In the genomic region with DNA sequence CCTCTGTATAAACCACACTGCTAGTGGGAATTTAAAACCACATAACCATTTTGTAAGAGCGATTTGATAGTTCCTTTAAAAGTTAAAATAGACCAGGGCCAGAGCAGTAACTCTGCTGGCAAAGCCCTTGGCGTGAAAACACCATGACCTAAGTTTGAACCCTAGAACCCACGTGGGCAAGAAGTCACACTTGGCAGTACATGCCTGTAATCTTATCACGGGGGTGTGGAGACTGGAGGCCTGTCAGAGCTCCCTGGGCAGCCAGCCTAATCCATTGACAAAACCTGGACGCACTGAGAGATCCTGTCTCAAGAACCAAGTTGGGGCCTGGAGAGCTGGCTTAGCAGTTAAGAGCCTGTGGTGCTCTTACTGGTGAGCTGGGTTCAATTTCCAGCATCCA, we compare ENCODE assay signal across 9 mouse cellular contexts. TPM values are rescaled to one million over a fixed set of nuclear protein-coding genes. Genes with fewer than 3 reads are reported as not detected.
DNase-seq lines count a peak whose midpoint lies in the region; ATAC-seq and TF ChIP-seq lines count a peak whose summit lies in the region.
"Had no signal": no experiment of that assay in that cellular context is flagged by ENCODE, and none has a peak within 500 bp of the region (broad histone marks: within the 10 kb centered on the region; RNA-seq: fewer than 3 reads in every experiment).

No protein-coding gene starts in this region.

- H3K4me1 ChIP-seq in midbrain, embryonic 14.5 days (ENCODE audit: control insufficient read depth, insufficient read depth, low read length): no peaks in the 10 kb centered on the region
- no peaks in the 10 kb centered on the region for H3K4me1 ChIP-seq in midbrain, embryonic 15.5 days
- H3K4me1 ChIP-seq in intestine, postnatal 0 days (replicated peaks; ENCODE audit: control insufficient read depth, insufficient read depth, low read length): 0 out of 2 replicates have a peak, but pooled peaks cover 3% of the 10 kb centered on the region
- no peaks in the 10 kb centered on the region for H3K4me1 ChIP-seq in thymus, adult 2 months (replicated peaks; ENCODE audit: control insufficient read depth, insufficient read depth, low read length)

- no peak for TF ChIP-seq CTCF in intestine, postnatal 0 days (IDR thresholded peaks at IDR 0.05; ENCODE audit: low read depth)
- TF ChIP-seq CTCF in thymus, adult 2 months (IDR thresholded peaks at IDR 0.05; ENCODE audit: borderline replicate concordance, control insufficient read depth, extremely low read depth, insufficient read depth, low read length, poor library complexity): no peak

- ATAC-seq in midbrain, embryonic 14.5 days (ENCODE audit: low FRiP score, low TSS enrichment): no peak
- no peak for ATAC-seq in midbrain, embryonic 15.5 days (replicated peaks)
- ATAC-seq in intestine, postnatal 0 days: 0 out of 2 replicates have a peak, but pooled peaks have one; percentile 28

- no peaks in the 10 kb centered on the region for H3K36me3 ChIP-seq in midbrain, embryonic 14.5 days (ENCODE audit: control insufficient read depth, insufficient read depth, low read length)
- H3K36me3 ChIP-seq in midbrain, embryonic 15.5 days (replicated peaks): no peaks in the 10 kb centered on the region
- no peaks in the 10 kb centered on the region for H3K36me3 ChIP-seq in intestine, postnatal 0 days (ENCODE audit: control insufficient read depth, insufficient read depth)
- H3K36me3 ChIP-seq in thymus, adult 2 months (ENCODE audit: control insufficient read depth, insufficient read depth, low read length): no peaks in the 10 kb centered on the region

- 41% methylated on average over 5 of the region's 5 CpGs for WGBS in midbrain, embryonic 14.5 days
- 51% methylated on average over 5 of the region's 5 CpGs for WGBS in midbrain, embryonic 15.5 days
- 28% methylated on average over 5 of the region's 5 CpGs for WGBS in intestine, postnatal 0 days
- WGBS in thymus, adult 2 months: 40% methylated on average over 5 of the region's 5 CpGs

- H3K9me3 ChIP-seq in midbrain, embryonic 14.5 days (ENCODE audit: control insufficient read depth, low read length): no peaks in the 10 kb centered on the region
- H3K9me3 ChIP-seq in midbrain, embryonic 15.5 days: no peaks in the 10 kb centered on the region
- H3K9me3 ChIP-seq in intestine, postnatal 0 days (ENCODE audit: control insufficient read depth): no peaks in the 10 kb centered on the region

- H3K27me3 ChIP-seq in midbrain, embryonic 14.5 days (ENCODE audit: control insufficient read depth, insufficient read depth, low read length): no peaks in the 10 kb centered on the region
- H3K27me3 ChIP-seq in midbrain, embryonic 15.5 days (replicated peaks): no peaks in the 10 kb centered on the region
- H3K27me3 ChIP-seq in intestine, postnatal 0 days (replicated peaks; ENCODE audit: control insufficient read depth, insufficient read depth, low read length): no peaks in the 10 kb centered on the region
- H3K27me3 ChIP-seq in thymus, adult 2 months (ENCODE audit: control insufficient read depth, insufficient read depth, low read length): no peaks in the 10 kb centered on the region

- H3K9ac ChIP-seq in midbrain, embryonic 14.5 days (replicated peaks; ENCODE audit: low read length): no peak overlapping the region
- no peak overlapping the region for H3K9ac ChIP-seq in midbrain, embryonic 15.5 days
- no peak overlapping the region for H3K9ac ChIP-seq in intestine, postnatal 0 days (ENCODE audit: low read depth, low read length)

- H3K27ac ChIP-seq in midbrain, embryonic 14.5 days (replicated peaks; ENCODE audit: low read depth, low read length): no peak overlapping the region
- no peak overlapping the region for H3K27ac ChIP-seq in midbrain, embryonic 15.5 days
- no peak overlapping the region for H3K27ac ChIP-seq in intestine, postnatal 0 days (ENCODE audit: low read depth, low read length)
- no peak overlapping the region for H3K27ac ChIP-seq in thymus, adult 2 months (ENCODE audit: control insufficient read depth, insufficient read depth, low read length)

- no peak overlapping the region for H3K4me3 ChIP-seq in midbrain, embryonic 14.5 days (replicated peaks; ENCODE audit: low read depth, low read length)
- no peak overlapping the region for H3K4me3 ChIP-seq in midbrain, embryonic 15.5 days
- no peak overlapping the region for H3K4me3 ChIP-seq in intestine, postnatal 0 days (ENCODE audit: low read depth, low read length)
- H3K4me3 ChIP-seq in thymus, adult 2 months (ENCODE audit: control insufficient read depth, insufficient read depth, low read length): no peak overlapping the region
- H3K4me3 ChIP-seq: erythroblast, embryonic 14.5 days had no signal

- no peak overlapping the region for H3K4me2 ChIP-seq in midbrain, embryonic 14.5 days (ENCODE audit: low read length)
- no peak overlapping the region for H3K4me2 ChIP-seq in midbrain, embryonic 15.5 days
- H3K4me2 ChIP-seq in intestine, postnatal 0 days (replicated peaks; ENCODE audit: low read depth): no peak overlapping the region

- no peak for TF ChIP-seq POLR2A in thymus, adult 2 months (IDR thresholded peaks at IDR 0.05; ENCODE audit: control insufficient read depth, extremely low read depth, insufficient read depth, low read length, poor library complexity)

- DNase-seq in midbrain, embryonic 14.5 days: peak; percentile 17
- DNase-seq in gastrocnemius, postnatal 25 days: peak; percentile 87
- DNase-seq in lung, postnatal 36 days: peak; percentile 79
- DNase-seq in spleen, postnatal 36 days (ENCODE audit: low spot score in 2 of 2): no peak
- no peak for DNase-seq in frontal cortex, postnatal 14 days (ENCODE audit: low spot score in 2 of 2)
- no peak for DNase-seq in thymus, adult 2 months

RNA-seq across cellular contexts. Expression of a gene that starts 12.9 kb away (rescaled TPM):
- polyA plus RNA-seq in midbrain, embryonic 14.5 days (2014; fragmentation: Nextera tagmentation; extraction: Ambion mirVana): 4.3 and 9.6 TPM in 2 replicates
- polyA plus RNA-seq in midbrain, embryonic 15.5 days (2015; fragmentation: Nextera tagmentation; extraction: Ambion mirVana): 8.1 and 8.5 TPM in 2 replicates
- total RNA-seq in gastrocnemius, postnatal 25 days (2021): not detected
- polyA plus RNA-seq in intestine, postnatal 0 days (2015; fragmentation: Nextera tagmentation; extraction: Ambion mirVana): 0.74 and 0.98 TPM in 2 replicates
- 0.16 TPM in 1 of 2 replicates, not detected in the other for polyA plus RNA-seq in thymus, adult 2 months (2012; rRNA removed)
- polyA plus RNA-seq: erythroblast, embryonic 14.5 days had no signal

RNA-seq across cellular contexts. Expression of a gene that starts 19.0 kb away (rescaled TPM):
- 41.6 and 52.2 TPM in 2 replicates for polyA plus RNA-seq in midbrain, embryonic 14.5 days (2014; fragmentation: Nextera tagmentation; extraction: Ambion mirVana)
- 32.6 and 33.4 TPM in 2 replicates for polyA plus RNA-seq in midbrain, embryonic 15.5 days (2015; fragmentation: Nextera tagmentation; extraction: Ambion mirVana)
- total RNA-seq in gastrocnemius, postnatal 25 days (2021): 10 to 100 TPM; 10.2 to 18.5 TPM
- 17.1 and 19.9 TPM in 2 replicates for polyA plus RNA-seq in intestine, postnatal 0 days (2015; fragmentation: Nextera tagmentation; extraction: Ambion mirVana)
- polyA plus RNA-seq in thymus, adult 2 months (2012; rRNA removed): 19.4 and 27.6 TPM in 2 replicates

RNA-seq across cellular contexts. Expression of a gene that starts 43.1 kb away (rescaled TPM):
- 61.6 and 103 TPM in 2 replicates for polyA plus RNA-seq in midbrain, embryonic 14.5 days (2014; fragmentation: Nextera tagmentation; extraction: Ambion mirVana)
- 46.1 and 61.2 TPM in 2 replicates for polyA plus RNA-seq in midbrain, embryonic 15.5 days (2015; fragmentation: Nextera tagmentation; extraction: Ambion mirVana)
- 1 to 10 TPM; 2.7 to 5.6 TPM for total RNA-seq in gastrocnemius, postnatal 25 days (2021)
- polyA plus RNA-seq in intestine, postnatal 0 days (2015; fragmentation: Nextera tagmentation; extraction: Ambion mirVana): 197 and 201 TPM in 2 replicates
- polyA plus RNA-seq in thymus, adult 2 months (2012; rRNA removed): 64.0 and 93.8 TPM in 2 replicates

Comparison
In these comparisons a context has a peak if more than half of its experiments do, and no peak if none do; other contexts are left out.
1. DNase-seq: peak in midbrain, embryonic 14.5 days (single experiment), gastrocnemius, postnatal 25 days (single experiment) and lung, postnatal 36 days (single experiment); none in spleen, postnatal 36 days (0 of 2), frontal cortex, postnatal 14 days (0 of 2) and thymus, adult 2 months (single experiment).